Mouse (Mus musculus): ENCODE measurements around the gene Ccdc9b. TPM values are rescaled to one million over a fixed set of nuclear protein-coding genes. Genes with fewer than 3 reads are reported as not detected.

Gene Ccdc9b
- total and polyA plus RNA-seq, 3 experiments: not detected

DNA sequence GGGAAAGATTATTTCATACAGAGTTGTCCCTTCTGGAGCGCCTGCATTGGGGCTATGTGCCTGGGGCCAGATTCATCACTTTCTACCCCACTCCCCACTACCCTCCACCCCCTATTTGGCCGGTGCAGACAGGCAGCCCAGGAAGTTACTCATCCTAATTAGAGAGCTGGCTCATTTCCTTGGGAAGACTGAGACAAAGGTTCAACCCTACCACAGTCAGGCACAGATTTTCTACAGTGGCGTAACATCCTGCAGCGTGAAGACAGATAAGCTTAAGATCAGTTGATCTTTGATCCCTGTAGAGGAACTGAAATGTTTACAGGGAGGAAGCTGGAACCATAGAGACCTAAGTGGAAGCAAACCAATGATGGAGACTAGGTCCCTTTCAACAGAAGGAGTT is 19.8 kb upstream of the Ccdc9b start:
- dilution Hi-C loops (cut with MboI; ENCODE audit: extremely low pct_ligation_motif_present, extremely low pct_unique_long_range_greater_than_20kb, low sequenced_read_pairs) (no loop called here), in situ Hi-C loops (cut with MboI; ENCODE audit: low pct_ligation_motif_present, low pct_unique_long_range_greater_than_20kb, low sequenced_read_pairs) (no loop called here)
- H3K4me2 ChIP-seq (ENCODE audit: insufficient read depth, low read depth, poor library complexity, severe bottlenecking): no peak overlapping the region
- H3K4me1 ChIP-seq (ENCODE audit: control insufficient read depth in 1 of 2, insufficient read depth in 2 of 2): peaks cover 0 to 13% of the 10 kb centered on the region in 2 experiments; a peak in 2 of 4 replicates
- no peaks in the 10 kb centered on the region for H3K9me3 ChIP-seq (replicated peaks; ENCODE audit: low read length)
- no peaks in the 10 kb centered on the region for H3K36me3 ChIP-seq (replicated peaks in 1 of 2; ENCODE audit: control insufficient read depth in 1 of 2, insufficient read depth in 1 of 2, low read length in 1 of 2)
- no peaks in the 10 kb centered on the region for H3K79me2 ChIP-seq (replicated peaks; ENCODE audit: control insufficient read depth, extremely low read depth, insufficient read depth, poor library complexity, severe bottlenecking)
- DNase-seq (ENCODE audit: extremely low read depth): no peak
- no peak overlapping the region for H3K9ac ChIP-seq (ENCODE audit: insufficient read depth, low read depth)
- H3K27ac ChIP-seq (ENCODE audit: insufficient read depth, low read depth): no peak overlapping the region
- TF ChIP-seq BHLHE40 (IDR thresholded peaks at IDR 0.05; ENCODE audit: low read depth, low read length) (no peak), JUND (conservative IDR thresholded peaks at IDR 0.05; ENCODE audit: low read depth, low read length) (no peak), USF1 (IDR thresholded peaks at IDR 0.05; ENCODE audit: low read depth, low read length) (no peak), PAX5 (IDR thresholded peaks at IDR 0.05; ENCODE audit: low read length) (no peak), MAX (IDR thresholded peaks at IDR 0.05; ENCODE audit: low read length) (no peak), CHD1 (IDR thresholded peaks at IDR 0.05; ENCODE audit: low read depth, low read length) (no peak), MEF2A (IDR thresholded peaks at IDR 0.05; ENCODE audit: borderline replicate concordance, low read depth, low read length) (no peak), CTCF (conservative IDR thresholded peaks at IDR 0.05 in 1 of 2, IDR thresholded peaks at IDR 0.05 in 1 of 2; ENCODE audit: low read depth in 2 of 2, low read length in 2 of 2) (no peak), NELFE (IDR thresholded peaks at IDR 0.05; ENCODE audit: low read depth, low read length) (no peak), MAZ (IDR thresholded peaks at IDR 0.05; ENCODE audit: low read depth, low read length) (no peak), JUN (IDR thresholded peaks at IDR 0.05; ENCODE audit: insufficient read depth, low read depth, low read length) (no peak), SMC3 (IDR thresholded peaks at IDR 0.05; ENCODE audit: low read depth, low read length) (no peak), ZNF384 (IDR thresholded peaks at IDR 0.05; ENCODE audit: low read depth, low read length) (no peak), MYC (IDR thresholded peaks at IDR 0.05; ENCODE audit: low read depth, low read length) (no peak), NRF1 (IDR thresholded peaks at IDR 0.05; ENCODE audit: low read depth, low read length) (no peak), ZC3H11A (IDR thresholded peaks at IDR 0.05; ENCODE audit: low read depth, low read length) (no peak), POLR2AphosphoS2 (IDR thresholded peaks at IDR 0.05; ENCODE audit: low read depth, low read length) (no peak), UBTF (IDR thresholded peaks at IDR 0.05; ENCODE audit: low read depth, low read length) (no peak)
- peaks cover 84% of the 10 kb centered on the region for H3K27me3 ChIP-seq (replicated peaks)
- no peak overlapping the region for H3K4me3 ChIP-seq (replicated peaks in 1 of 3; ENCODE audit: low read depth in 2 of 3, low read length in 2 of 3, poor library complexity in 1 of 3)

DNA sequence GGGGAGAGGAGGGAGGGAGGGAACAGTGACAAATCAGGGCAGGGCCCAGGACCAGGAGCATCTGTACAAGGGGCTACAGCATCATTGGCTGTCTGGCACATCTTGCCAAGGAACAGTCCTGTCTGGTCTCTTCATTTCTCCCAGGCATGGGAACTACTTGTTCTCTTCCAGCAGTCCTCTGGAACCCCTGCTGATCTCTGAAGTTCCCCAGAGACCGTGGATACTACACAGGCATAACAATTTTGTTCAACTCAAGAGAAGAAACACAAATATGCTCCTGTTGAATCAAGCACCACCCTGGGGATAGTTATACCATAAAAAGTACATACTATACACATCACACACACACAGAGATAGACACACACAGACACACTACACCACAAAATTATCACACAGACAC is 18.7 kb upstream of the Ccdc9b start:
- peaks cover 80% of the 10 kb centered on the region for H3K27me3 ChIP-seq (replicated peaks)
- dilution Hi-C loops (cut with MboI; ENCODE audit: extremely low pct_ligation_motif_present, extremely low pct_unique_long_range_greater_than_20kb, low sequenced_read_pairs): no loop called here

More for the DNA sequence above, 18.7 kb upstream of the Ccdc9b start:
- Histone ChIP-seq H3K4me1 (ENCODE audit: control insufficient read depth in 1 of 2, insufficient read depth in 2 of 2) (peaks cover 0 to 13% of the 10 kb centered on the region in 2 experiments; a peak in 2 of 4 replicates), H3K79me2 (replicated peaks; ENCODE audit: control insufficient read depth, extremely low read depth, insufficient read depth, poor library complexity, severe bottlenecking) (no peaks in the 10 kb centered on the region), H3K9me3 (replicated peaks; ENCODE audit: low read length) (no peaks in the 10 kb centered on the region), H3K4me3 (replicated peaks in 1 of 3; ENCODE audit: low read depth in 2 of 3, low read length in 2 of 3, poor library complexity in 1 of 3) (no peak overlapping the region), H3K4me2 (ENCODE audit: insufficient read depth, low read depth, poor library complexity, severe bottlenecking) (no peak overlapping the region), H3K9ac (ENCODE audit: insufficient read depth, low read depth) (no peak overlapping the region), H3K36me3 (replicated peaks in 1 of 2; ENCODE audit: control insufficient read depth in 1 of 2, insufficient read depth in 1 of 2, low read length in 1 of 2) (no peaks in the 10 kb centered on the region), H3K27ac (ENCODE audit: insufficient read depth, low read depth) (no peak overlapping the region)
- TF ChIP-seq USF1 (IDR thresholded peaks at IDR 0.05; ENCODE audit: low read depth, low read length): no peak
- TF ChIP-seq CHD2 (IDR thresholded peaks at IDR 0.05; ENCODE audit: low read length): no peak
- no peak for TF ChIP-seq ELF1 (IDR thresholded peaks at IDR 0.05; ENCODE audit: low read depth, low read length)
- no peak for TF ChIP-seq GABPA (IDR thresholded peaks at IDR 0.05; ENCODE audit: insufficient replicate concordance, low read depth, low read length)
- TF ChIP-seq MAZ (IDR thresholded peaks at IDR 0.05; ENCODE audit: low read depth, low read length): no peak
- DNase-seq (ENCODE audit: extremely low read depth): no peak
- in situ Hi-C loops (cut with MboI; ENCODE audit: low pct_ligation_motif_present, low pct_unique_long_range_greater_than_20kb, low sequenced_read_pairs): no loop called here

Measured in CH12.LX (cell line).